Mouse (Mus musculus) CH12.LX (cell line): Measurements from ENCODE around the gene Cntrob. TPM values are rescaled to one million over a fixed set of nuclear protein-coding genes. Genes with fewer than 3 reads are reported as not detected.

Experiments used
- DNase-seq: peaks from one replicate; pipeline ENCODE4 v3.0.0-alpha.2; 2013; ENCODE audit errors: extremely low read depth
- H3K27ac ChIP-seq: 2 replicates; pipeline ENCODE4 v1.5.1; 2012; ENCODE audit warnings: low read depth, mild to moderate bottlenecking, control low read depth, moderate library complexity; ENCODE audit not compliant: insufficient read depth
- H3K27me3 ChIP-seq: replicated peaks from 2 replicates; pipeline ENCODE3; 2012; ENCODE audit warnings: inconsistent platforms
- H3K36me3 ChIP-seq, 2 experiments: replicated peaks in 1 of 2; 2 replicates each; pipeline versions ENCODE3 to v1.6.1; 2012; ENCODE audit warnings: inconsistent platforms in 1 of 2, low read length in 1 of 2, mild to moderate bottlenecking in 1 of 2, mixed read lengths in 1 of 2, moderate library complexity in 1 of 2; ENCODE audit not compliant: control insufficient read depth in 1 of 2, insufficient read depth in 1 of 2
- H3K4me1 ChIP-seq, 2 experiments: 2 replicates each; pipeline ENCODE4 v1.6.1; 2012; ENCODE audit warnings: inconsistent platforms in 1 of 2, moderate library complexity in 1 of 2; ENCODE audit not compliant: insufficient read depth in 2 of 2, control insufficient read depth in 1 of 2
- H3K4me2 ChIP-seq: 2 replicates; pipeline ENCODE4 v1.6.1; 2012; ENCODE audit warnings: low read depth, mild to moderate bottlenecking, control low read depth; ENCODE audit not compliant: poor library complexity, insufficient read depth, severe bottlenecking
- H3K4me3 ChIP-seq, 3 experiments: fragments of 150-350 bp in 1 of 3; sonication (generic) in 1 of 3; replicated peaks in 1 of 3; 2 replicates each; pipeline versions ENCODE3 to v1.5.1; 2011 to 2012; ENCODE audit warnings: low read depth in 2 of 3, low read length in 2 of 3, mild to moderate bottlenecking in 2 of 3, moderate library complexity in 2 of 3, control low read depth in 1 of 3, improper control_type of control experiment in 1 of 3, inconsistent platforms in 1 of 3, mixed read lengths in 1 of 3; ENCODE audit not compliant: poor library complexity in 1 of 3
- H3K79me2 ChIP-seq: replicated peaks from 2 replicates; pipeline ENCODE4 v1.6.1; 2012; ENCODE audit warnings: mild to moderate bottlenecking, moderate library complexity; ENCODE audit not compliant: control insufficient read depth, poor library complexity, insufficient read depth, severe bottlenecking; ENCODE audit errors: extremely low read depth
- H3K9ac ChIP-seq: 2 replicates; pipeline ENCODE4 v1.6.1; 2012; ENCODE audit warnings: low read depth, mild to moderate bottlenecking, control low read depth, moderate library complexity; ENCODE audit not compliant: insufficient read depth
- H3K9me3 ChIP-seq: replicated peaks from 2 replicates; pipeline ENCODE3; 2012; ENCODE audit warnings: low read length, inconsistent platforms, mixed read lengths
- BHLHE40 ChIP-seq: IDR thresholded peaks from 2 replicates; pipeline ENCODE4 v1.6.1; 2011; ENCODE audit warnings: mild to moderate bottlenecking, low read depth, low read length, improper control_type of control experiment
- CTCF ChIP-seq, 2 experiments: IDR thresholded peaks in 1 of 2; conservative IDR thresholded peaks in 1 of 2; 2 replicates each; pipeline ENCODE4 v1.5.1; 2011 to 2012; ENCODE audit warnings: low read depth in 2 of 2, low read length in 2 of 2, improper control_type of control experiment in 1 of 2, inconsistent platforms in 1 of 2, mild to moderate bottlenecking in 1 of 2, moderate library complexity in 1 of 2
- ELF1 ChIP-seq: IDR thresholded peaks from 2 replicates; pipeline ENCODE4 v1.6.1; 2014; ENCODE audit warnings: low read depth, mild to moderate bottlenecking, inconsistent platforms, low read length, improper control_type of control experiment
- EP300 ChIP-seq: IDR thresholded peaks from 2 replicates; pipeline ENCODE4 v1.6.1; 2011; ENCODE audit warnings: low read length, improper control_type of control experiment
- GABPA ChIP-seq: IDR thresholded peaks from 2 replicates; pipeline ENCODE4 v1.6.1; 2012; ENCODE audit warnings: low read depth, low read length, improper control_type of control experiment, inconsistent platforms; ENCODE audit not compliant: insufficient replicate concordance
- HCFC1 ChIP-seq: IDR thresholded peaks from 2 replicates; pipeline ENCODE4 v1.6.1; 2012; ENCODE audit warnings: low read depth, mild to moderate bottlenecking, inconsistent platforms, low read length, improper control_type of control experiment
- IRF4 ChIP-seq: IDR thresholded peaks from 2 replicates; pipeline ENCODE4 v1.6.1; 2014; ENCODE audit warnings: low read depth, mild to moderate bottlenecking, inconsistent platforms, low read length, improper control_type of control experiment
- MAFK ChIP-seq: IDR thresholded peaks from 2 replicates; pipeline ENCODE4 v1.6.1; 2011; ENCODE audit warnings: low read length, improper control_type of control experiment; ENCODE audit not compliant: insufficient replicate concordance
- MAZ ChIP-seq: IDR thresholded peaks from 2 replicates; pipeline ENCODE4 v1.6.1; 2012; ENCODE audit warnings: low read depth, mild to moderate bottlenecking, inconsistent platforms, low read length, improper control_type of control experiment, moderate library complexity
- MEF2A ChIP-seq: IDR thresholded peaks from 2 replicates; pipeline ENCODE4 v1.6.1; 2014; ENCODE audit warnings: low read depth, mild to moderate bottlenecking, inconsistent platforms, low read length, improper control_type of control experiment, borderline replicate concordance
- MXI1 ChIP-seq: IDR thresholded peaks from 2 replicates; pipeline ENCODE4 v1.6.1; 2011; ENCODE audit warnings: mild to moderate bottlenecking, low read depth, low read length, improper control_type of control experiment
- MYC ChIP-seq: IDR thresholded peaks from 2 replicates; pipeline ENCODE4 v1.6.1; 2011; ENCODE audit warnings: low read depth, mild to moderate bottlenecking, improper control_type of control experiment, low read length
- NELFE ChIP-seq: IDR thresholded peaks from 2 replicates; pipeline ENCODE4 v1.6.1; 2011; ENCODE audit warnings: low read depth, low read length, improper control_type of control experiment
- NRF1 ChIP-seq: IDR thresholded peaks from 2 replicates; pipeline ENCODE4 v1.6.1; 2014; ENCODE audit warnings: low read depth, mild to moderate bottlenecking, inconsistent platforms, low read length, improper control_type of control experiment, moderate library complexity
- RAD21 ChIP-seq: IDR thresholded peaks from 2 replicates; pipeline ENCODE4 v1.6.1; 2011; ENCODE audit warnings: low read depth, mild to moderate bottlenecking, low read length, improper control_type of control experiment, moderate library complexity
- RCOR1 ChIP-seq: conservative IDR thresholded peaks from 2 replicates; pipeline ENCODE4 v1.6.1; 2012; ENCODE audit warnings: low read depth, mild to moderate bottlenecking, inconsistent platforms, low read length, improper control_type of control experiment
- SMC3 ChIP-seq: IDR thresholded peaks from 2 replicates; pipeline ENCODE4 v1.6.1; 2011; ENCODE audit warnings: low read depth, low read length, improper control_type of control experiment
- TBP ChIP-seq: conservative IDR thresholded peaks from 2 replicates; pipeline ENCODE4 v1.6.1; 2011; ENCODE audit warnings: low read depth, low read length, improper control_type of control experiment
- UBTF ChIP-seq: IDR thresholded peaks from 2 replicates; pipeline ENCODE4 v1.6.1; 2012; ENCODE audit warnings: low read depth, mild to moderate bottlenecking, inconsistent platforms, low read length, improper control_type of control experiment, moderate library complexity
- ZC3H11A ChIP-seq: IDR thresholded peaks from 2 replicates; pipeline ENCODE4 v1.6.1; 2012; ENCODE audit warnings: low read depth, mild to moderate bottlenecking, inconsistent platforms, low read length, improper control_type of control experiment
- ZMIZ1 ChIP-seq: IDR thresholded peaks from 2 replicates; pipeline ENCODE4 v1.6.1; 2012; ENCODE audit warnings: low read depth, mild to moderate bottlenecking, inconsistent platforms, low read length, improper control_type of control experiment
- ZNF384 ChIP-seq: IDR thresholded peaks from 2 replicates; pipeline ENCODE4 v1.6.1; 2012; ENCODE audit warnings: low read depth, low read length, improper control_type of control experiment, inconsistent platforms
- dilution Hi-C: fragments of 300-500 bp; cut with MboI; formaldehyde crosslinking; loops from 2 replicates; pipeline ENCODE4 v1.14.3; 2020; ENCODE audit warnings: low sequenced_read_pairs; ENCODE audit not compliant: extremely low pct_unique_long_range_greater_than_20kb, extremely low pct_ligation_motif_present
- in situ Hi-C: fragments of 300-500 bp; cut with MboI; formaldehyde crosslinking; loops from 3 replicates; pipeline ENCODE4 v1.14.3; 2019; ENCODE audit warnings: low sequenced_read_pairs, low pct_ligation_motif_present, low pct_unique_long_range_greater_than_20kb, mixed read lengths
- polyA plus RNA-seq: library from polyadenylated mRNA; unstranded; fragments of >175 nt; gene quantifications from 2 replicates; pipeline ENCODE4 v1.2.1, GENCODE M21; 2012; ENCODE audit warnings: low read depth; ENCODE audit not compliant: insufficient read length
- total RNA-seq, 2 experiments: library from RNA; depleted of rRNA; stranded (reverse); fragments of 300-350 nt in 1 of 2; fragments of >200 nt in 1 of 2; gene quantifications; 2 replicates each; pipeline ENCODE4 v1.2.3; 2012 to 2014

Cntrob gene
- total and polyA plus RNA-seq, 3 experiments: 16.4 to 36.6 (median 18.9) TPM

DNA sequence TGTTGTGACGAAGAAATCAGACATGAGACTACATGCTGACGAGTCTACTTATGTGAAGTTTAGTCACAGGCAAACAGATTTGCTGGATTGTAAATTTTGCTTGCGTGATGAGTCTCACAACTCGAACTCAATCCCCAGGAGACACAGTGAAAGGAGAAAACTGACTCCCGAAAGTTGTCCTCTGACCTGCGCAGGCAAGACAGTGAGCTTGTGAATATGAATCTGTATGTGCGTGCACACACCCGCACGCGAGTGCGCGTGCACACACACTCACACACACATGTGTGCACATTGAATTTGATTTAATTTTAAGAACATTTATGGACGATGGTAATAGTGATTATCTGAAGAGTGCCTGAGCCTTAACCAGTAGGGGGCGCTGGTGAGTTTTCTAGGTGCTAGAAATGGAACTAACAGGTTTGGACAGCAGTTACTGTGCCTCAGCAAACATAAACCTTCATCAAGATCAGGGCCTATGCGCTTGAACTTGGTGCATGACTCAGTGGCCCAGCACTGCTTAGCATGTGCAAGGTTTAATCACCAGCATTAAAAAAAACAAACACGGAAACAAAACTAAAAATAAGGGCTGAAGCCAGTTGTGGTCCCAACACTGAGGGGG is 51.3 kb downstream of the Cntrob start:
- H3K4me1 ChIP-seq: peaks cover 14 to 50% of the 10 kb centered on the region in 2 experiments; a peak in 3 of 4 replicates
- DNase-seq: peak; percentile 92
- dilution Hi-C loops (no loop called here), in situ Hi-C loops (loop anchor here (5.0 kb wide), 1 partner anchor 60 kb away; no protein-coding TSS in a partner anchor)
- no peak overlapping the region for H3K27ac ChIP-seq
- H3K27me3 ChIP-seq: peaks cover 2% of the 10 kb centered on the region
- H3K4me3 ChIP-seq: no peak overlapping the region
- peak overlapping the region; percentile 89 for H3K4me2 ChIP-seq
- H3K79me2 ChIP-seq: no peaks in the 10 kb centered on the region
- no peaks in the 10 kb centered on the region for H3K36me3 ChIP-seq
- H3K9me3 ChIP-seq: no peaks in the 10 kb centered on the region
- TF ChIP-seq CTCF (conservative IDR thresholded peaks at IDR 0.05 in 1 of 2, IDR thresholded peaks at IDR 0.05 in 1 of 2; ENCODE audit: low read depth in 2 of 2, low read length in 2 of 2) (peak; percentile 95 to 98), RAD21 (peak; percentile 79), TBP (0 out of 2 replicates have a peak, but pooled peaks have one; percentile 36), ZC3H11A (peak; percentile 8; the same call in 1 of the 2 replicates), NELFE (peak; percentile 44; the same call in 1 of the 2 replicates), MAZ (no peak), ZNF384 (0 out of 2 replicates have a peak, but pooled peaks have one; percentile 18), NRF1 (peak; percentile 68), EP300 (no peak), SMC3 (peak; percentile 76), BHLHE40 (peak; percentile 78), MYC (peak; percentile 27; the same call in 1 of the 2 replicates), MEF2A (no peak), IRF4 (peak; percentile 62), HCFC1 (peak; percentile 24; the same call in 1 of the 2 replicates)
- TF ChIP-seq, all 38 proteins: peak for 12
- no peak overlapping the region; the same call in 1 of the 2 replicates for H3K9ac ChIP-seq

DNA sequence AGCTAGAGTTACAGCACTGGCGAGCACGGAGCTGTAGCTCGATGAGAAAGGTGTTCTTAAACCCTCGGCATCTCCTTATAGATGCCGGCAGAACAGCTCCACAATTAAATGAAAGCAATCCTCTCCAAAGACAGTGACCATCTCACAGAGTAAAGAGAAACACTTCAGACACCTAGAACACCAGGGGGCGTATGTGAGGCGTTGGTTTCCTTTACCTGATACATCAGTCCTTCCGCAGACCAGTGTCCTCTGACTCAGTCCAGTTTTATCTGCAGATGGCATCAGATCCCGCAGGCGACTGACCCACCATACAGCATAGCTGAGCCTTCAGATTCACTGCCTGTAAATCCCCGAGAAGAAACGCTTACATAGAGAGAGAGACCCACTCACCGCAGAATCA is 54.0 kb downstream of the Cntrob start:
- TF ChIP-seq RAD21 (peak; percentile 70), ZC3H11A (no peak; the same call in 1 of the 2 replicates), MXI1 (no peak), SMC3 (peak; percentile 92), UBTF (no peak), ZMIZ1 (no peak), CTCF (conservative IDR thresholded peaks at IDR 0.05 in 1 of 2, IDR thresholded peaks at IDR 0.05 in 1 of 2; ENCODE audit: low read depth in 2 of 2, low read length in 2 of 2) (peak; percentile 87 to 95), GABPA (no peak), MAZ (no peak), MAFK (no peak), MYC (no peak), RCOR1 (no peak), NRF1 (no peak), IRF4 (peak; percentile 24; the same call in 1 of the 2 replicates), ELF1 (peak; percentile 53)
- DNase-seq: peak; percentile 88
- H3K79me2 ChIP-seq: no peaks in the 10 kb centered on the region

More for the DNA sequence above, 54.0 kb downstream of the Cntrob start:
- Histone ChIP-seq H3K27ac (no peak overlapping the region), H3K4me1 (peaks cover 11 to 59% of the 10 kb centered on the region in 2 experiments; a peak in 3 of 4 replicates), H3K4me2 (peak overlapping the region; percentile 23), H3K27me3 (peaks cover 2% of the 10 kb centered on the region), H3K4me3 (no peak overlapping the region), H3K36me3 (no peaks in the 10 kb centered on the region), H3K9ac (no peak overlapping the region), H3K9me3 (no peaks in the 10 kb centered on the region)
- in situ Hi-C loops: loop anchor here (5.0 kb wide), 2 partner anchors 98 to 128 kb away; partner anchors contain the start of genes Chd3, Cyb5d1, Naa38 and Tmem88
- dilution Hi-C loops: no loop called here
